Mouse (Mus musculus): ENCODE measurements at regions not wholly inside any gene's neighbourhood (a gene's known extent, or its start where the extent isn't known, plus 50 kb on each side); places are given as distances from the start of the nearest gene placed in this dataset.

- TF ChIP-seq E2F4 (IDR thresholded peaks at IDR 0.05; ENCODE audit: insufficient read depth) = no peak
- no peak for TF ChIP-seq POLR2AphosphoS2 (IDR thresholded peaks at IDR 0.05; ENCODE audit: insufficient read length, low read depth)
- no peak for TF ChIP-seq MYOG (IDR thresholded peaks at IDR 0.05; ENCODE audit: control insufficient read depth in 1 of 3, insufficient read depth in 1 of 3, insufficient read length in 2 of 3, low read depth in 2 of 3)
- no peak for TF ChIP-seq POLR2A (IDR thresholded peaks at IDR 0.05; ENCODE audit: insufficient read length, low read depth)
- TF ChIP-seq USF1 (IDR thresholded peaks at IDR 0.05; ENCODE audit: low read depth) = no peak
- no peak for TF ChIP-seq MYOD1 (IDR thresholded peaks at IDR 0.05; ENCODE audit: control insufficient read depth in 1 of 3, insufficient read length in 2 of 3, low read depth in 2 of 3)
These were observed 797.7 kb upstream of the Pou3f3 start for GRCm38 (mm10) chr1:41897768-41898330.
